Mouse (Mus musculus) neutrophil, adult 5-6 weeks (primary cell): ENCODE data around the gene Olfr1480. TPM values are rescaled to one million over a fixed set of nuclear protein-coding genes. Genes with fewer than 3 reads are reported as not detected.

Experiments used
- ATAC-seq: fragments of 151-379, 151-347 bp; 2 replicates; pipeline ENCODE4 v1.8.0; 2017; ENCODE audit warnings: mild to moderate bottlenecking, moderate TSS enrichment; ENCODE audit not compliant: insufficient number of reproducible peaks, poor library complexity, low FRiP score, severe bottlenecking; ENCODE audit errors: extremely low read depth
- total RNA-seq: library from RNA; stranded (forward); fragments of 200-1000 nt; gene quantifications from 2 replicates; pipeline ENCODE4 v1.2.3, GENCODE M21; 2017

Gene Olfr1480
- total RNA-seq = 1.2 TPM in 1 of 2 replicates, not detected in the other

- no peak for ATAC-seq
Measured at GRCm38 (mm10) chr19:13527613-13528012, at the start of gene Olfr1480. Gene Olfr1480 (plus strand): TSS chr19:13527913.

DNA sequence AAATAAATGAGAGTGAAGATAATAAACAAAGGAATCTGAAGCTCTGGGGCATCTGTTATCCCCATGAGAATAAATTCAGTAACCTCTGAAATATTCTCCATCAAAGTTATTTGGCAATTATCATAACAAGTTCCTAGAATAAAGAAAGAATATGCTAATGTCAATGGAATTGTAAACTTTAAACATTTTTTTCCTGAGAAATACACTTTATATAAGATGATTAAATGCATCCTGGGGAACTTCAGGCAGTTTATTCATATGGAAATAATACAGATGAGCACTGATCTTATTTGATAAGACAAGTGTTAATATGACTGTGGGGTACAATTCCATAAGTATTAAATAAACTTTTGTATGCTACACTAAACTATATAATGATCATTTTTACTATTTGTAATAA is 47.6 kb upstream of the Olfr1480 start, which contains the start of gene Olfr1475:
TSS of gene Olfr1475 (minus strand) at position 101 of the 400 bp plus-strand sequence.
- no peak for ATAC-seq

GRCm38 (mm10) chr19:13500246-13500645 is 27.5 kb upstream of the Olfr1480 start, which contains the start of gene Olfr1477:
Gene Olfr1477 (plus strand): TSS chr19:13500546.
- no peak for ATAC-seq

Other genes with a start within 250 kb of the Olfr1480 start
- not detected in 2 replicates for gene Olfr1465, start 212.4 kb upstream of the Olfr1480 start, total RNA-seq
- gene Olfr1466, start 189.1 kb upstream of the Olfr1480 start, total RNA-seq = not detected in 2 replicates
- gene Olfr1467, start 165.7 kb upstream of the Olfr1480 start, total RNA-seq = 0.49 TPM in 1 of 2 replicates, not detected in the other
- not detected in 2 replicates for gene Olfr1469, start 120.1 kb upstream of the Olfr1480 start, total RNA-seq
- gene Olfr1471, start 84.5 kb upstream of the Olfr1480 start, total RNA-seq = 0.12 TPM in 1 of 2 replicates, not detected in the other
- not detected in 2 replicates for gene Olfr1472, start 71.8 kb upstream of the Olfr1480 start, total RNA-seq
- gene Olfr1474, start 58.3 kb upstream of the Olfr1480 start, total RNA-seq = not detected in 2 replicates
- not detected in 2 replicates for gene Olfr1475, start 47.7 kb upstream of the Olfr1480 start, total RNA-seq
- not detected in 2 replicates for gene Olfr1477, start 27.4 kb upstream of the Olfr1480 start, total RNA-seq
- not detected in 2 replicates for gene Olfr1484, start 55.6 kb downstream of the Olfr1480 start, total RNA-seq
- not detected in 2 replicates for gene Olfr1487, start 89.5 kb downstream of the Olfr1480 start, total RNA-seq
- gene Olfr1489, start 103.7 kb downstream of the Olfr1480 start, total RNA-seq = not detected in 2 replicates
- gene Olfr1490, start 123.2 kb downstream of the Olfr1480 start, total RNA-seq = 0.12 TPM in 1 of 2 replicates, not detected in the other
- not detected in 2 replicates for gene Olfr1491, start 169.4 kb downstream of the Olfr1480 start, total RNA-seq
- not detected in 2 replicates for gene Olfr1493-ps1, start 195.4 kb downstream of the Olfr1480 start, total RNA-seq
- not detected in 2 replicates for gene Olfr1494, start 211.8 kb downstream of the Olfr1480 start, total RNA-seq
- gene Olfr1495, start 236.7 kb downstream of the Olfr1480 start, total RNA-seq = not detected in 2 replicates
- not detected in 2 replicates for gene Olfr1496, start 250.0 kb downstream of the Olfr1480 start, total RNA-seq